In genomic region chr13:15707481-15707881, GRCm38 (mm10) we compare ENCODE assay signal across 11 mouse cellular contexts.
A peak's percentile ranks its signal among the peaks of the same experiment; 100 is the strongest.
DNase-seq lines count a peak whose midpoint lies in the region; ATAC-seq and TF ChIP-seq lines count a peak whose summit lies in the region.
"Had no signal": no experiment of that assay in that cellular context is flagged by ENCODE, and none has a peak within 500 bp of the region (broad histone marks: within the 10 kb centered on the region; RNA-seq: fewer than 3 reads in every experiment).

No protein-coding gene starts in this region.

- peak; percentile 11 for DNase-seq in liver, adult 2 months (ENCODE audit: extremely low read depth, low read depth, low spot score)
- no peak for DNase-seq in liver, embryonic 11.5 days (ENCODE audit: low spot score)
- DNase-seq in limb, embryonic 14.5 days (ENCODE audit: low spot score) = peak; percentile 9
- DNase-seq in retina, postnatal 1 day = peak; percentile 6
- DNase-seq in left cerebral cortex, adult 11 months (ENCODE audit: low spot score) = no peak
- DNase-seq in layer of hippocampus, postnatal 25 days (ENCODE audit: extremely low spot score in 1 of 2, low spot score in 1 of 2) = no peak
- DNase-seq in right cerebral cortex, postnatal 25 days = no peak
- DNase-seq: thymus, adult 18-20 months had no signal

- WGBS in liver, adult 2 months = 26% methylated on average over 4 of the region's 4 CpGs
- 57% methylated on average over 4 of the region's 4 CpGs for WGBS in liver, embryonic 11.5 days
- WGBS in embryonic facial prominence, embryonic 15.5 days = 41% methylated on average over 4 of the region's 4 CpGs
- WGBS in limb, embryonic 14.5 days = 48% methylated on average over 4 of the region's 4 CpGs

- no peaks in the 10 kb centered on the region for H3K4me1 ChIP-seq in liver, adult 2 months (ENCODE audit: control insufficient read depth, insufficient read depth, low read length)
- H3K4me1 ChIP-seq in liver, embryonic 11.5 days (replicated peaks; ENCODE audit: control insufficient read depth, insufficient read depth, low read length) = no peaks in the 10 kb centered on the region
- H3K4me1 ChIP-seq in embryonic facial prominence, embryonic 15.5 days = peaks cover 7% of the 10 kb centered on the region
- peaks cover 20% of the 10 kb centered on the region for H3K4me1 ChIP-seq in limb, embryonic 14.5 days (ENCODE audit: control insufficient read depth, insufficient read depth, low read length)

- ATAC-seq in liver, embryonic 11.5 days (replicated peaks; ENCODE audit: low FRiP score) = no peak
- ATAC-seq in embryonic facial prominence, embryonic 15.5 days (ENCODE audit: insufficient number of reproducible peaks, low FRiP score, low TSS enrichment, low read depth) = peak; percentile 73; the same call in 1 of the 2 replicates
- ATAC-seq in limb, embryonic 14.5 days (ENCODE audit: low FRiP score, low read depth) = peak; percentile 35; the same call in 1 of the 2 replicates

- H3K9ac ChIP-seq in liver, adult 2 months (ENCODE audit: low read depth, low read length) = no peak overlapping the region
- H3K9ac ChIP-seq in liver, embryonic 11.5 days (ENCODE audit: low read depth, low read length) = no peak overlapping the region
- no peak overlapping the region for H3K9ac ChIP-seq in embryonic facial prominence, embryonic 15.5 days
- no peak overlapping the region for H3K9ac ChIP-seq in limb, embryonic 14.5 days (ENCODE audit: low read depth, low read length, severe bottlenecking)
- H3K9ac ChIP-seq: neural tube, embryonic 12.5 days had no signal

- no peak for TF ChIP-seq POLR2A in liver, adult 2 months (IDR thresholded peaks at IDR 0.05; ENCODE audit: extremely low read depth, insufficient read depth, low read length)
- TF ChIP-seq POLR2A in limb, embryonic 14.5 days (IDR thresholded peaks at IDR 0.05; ENCODE audit: borderline replicate concordance, extremely low read depth, insufficient read depth, insufficient read length) = no peak

- no peaks in the 10 kb centered on the region for H3K36me3 ChIP-seq in liver, adult 2 months (ENCODE audit: control insufficient read depth, insufficient read depth, low read length)
- no peaks in the 10 kb centered on the region for H3K36me3 ChIP-seq in liver, embryonic 11.5 days (ENCODE audit: control insufficient read depth, insufficient read depth, low read length)
- no peaks in the 10 kb centered on the region for H3K36me3 ChIP-seq in embryonic facial prominence, embryonic 15.5 days
- no peaks in the 10 kb centered on the region for H3K36me3 ChIP-seq in limb, embryonic 14.5 days (ENCODE audit: control insufficient read depth, insufficient read depth, low read length)
- H3K36me3 ChIP-seq: neural tube, embryonic 12.5 days had no signal

- no peaks in the 10 kb centered on the region for H3K9me3 ChIP-seq in liver, embryonic 11.5 days (ENCODE audit: control insufficient read depth, low read length)
- no peaks in the 10 kb centered on the region for H3K9me3 ChIP-seq in embryonic facial prominence, embryonic 15.5 days (replicated peaks)
- H3K9me3 ChIP-seq in limb, embryonic 14.5 days (ENCODE audit: control insufficient read depth, low read length) = no peaks in the 10 kb centered on the region
- H3K9me3 ChIP-seq: neural tube, embryonic 12.5 days had no signal

- H3K79me2 ChIP-seq in liver, adult 2 months (ENCODE audit: control insufficient read depth, insufficient read depth, low read length) = no peaks in the 10 kb centered on the region

- no peaks in the 10 kb centered on the region for H3K27me3 ChIP-seq in liver, adult 2 months (ENCODE audit: control insufficient read depth, insufficient read depth, low read length)
- H3K27me3 ChIP-seq in liver, embryonic 11.5 days (replicated peaks; ENCODE audit: control insufficient read depth, insufficient read depth, low read length) = no peaks in the 10 kb centered on the region
- H3K27me3 ChIP-seq in embryonic facial prominence, embryonic 15.5 days = no peaks in the 10 kb centered on the region
- no peaks in the 10 kb centered on the region for H3K27me3 ChIP-seq in limb, embryonic 14.5 days (ENCODE audit: control insufficient read depth, insufficient read depth, low read length)
- H3K27me3 ChIP-seq: neural tube, embryonic 12.5 days had no signal

- no peak overlapping the region for H3K27ac ChIP-seq in liver, adult 2 months (replicated peaks; ENCODE audit: insufficient read depth, low read depth, low read length)
- H3K27ac ChIP-seq in liver, embryonic 11.5 days (ENCODE audit: low read depth, low read length) = no peak overlapping the region
- no peak overlapping the region for H3K27ac ChIP-seq in embryonic facial prominence, embryonic 15.5 days (replicated peaks)
- H3K27ac ChIP-seq in limb, embryonic 14.5 days (replicated peaks; ENCODE audit: low read depth, low read length) = no peak overlapping the region; the same call in 1 of the 2 replicates
- H3K27ac ChIP-seq: layer of hippocampus, adult 2 months; neural tube, embryonic 12.5 days had no signal

- TF ChIP-seq CTCF in liver, adult 2 months (IDR thresholded peaks at IDR 0.05; ENCODE audit: low read depth, low read length) = no peak

- H3K4me2 ChIP-seq in liver, embryonic 11.5 days = no peak overlapping the region
- H3K4me2 ChIP-seq in embryonic facial prominence, embryonic 15.5 days (replicated peaks) = no peak overlapping the region
- no peak overlapping the region for H3K4me2 ChIP-seq in limb, embryonic 14.5 days (replicated peaks; ENCODE audit: low read depth, low read length, severe bottlenecking)
- H3K4me2 ChIP-seq: neural tube, embryonic 12.5 days had no signal

- H3K4me3 ChIP-seq in liver, adult 2 months (ENCODE audit: insufficient read depth, low read depth, low read length) = no peak overlapping the region
- H3K4me3 ChIP-seq in liver, embryonic 11.5 days (ENCODE audit: low read depth, low read length) = no peak overlapping the region
- no peak overlapping the region for H3K4me3 ChIP-seq in embryonic facial prominence, embryonic 15.5 days (replicated peaks)
- no peak overlapping the region for H3K4me3 ChIP-seq in limb, embryonic 14.5 days (replicated peaks; ENCODE audit: low read length)
- H3K4me3 ChIP-seq: layer of hippocampus, adult 2 months; neural tube, embryonic 12.5 days had no signal

Comparison
In these comparisons a context has a peak if more than half of its experiments do, and no peak if none do; other contexts are left out.
1. DNase-seq: peak in liver, adult 2 months (single experiment), limb, embryonic 14.5 days (single experiment) and retina, postnatal 1 day (single experiment); none in liver, embryonic 11.5 days (single experiment), left cerebral cortex, adult 11 months (single experiment), layer of hippocampus, postnatal 25 days (0 of 2) and right cerebral cortex, postnatal 25 days (single experiment).